Mouse (Mus musculus) bone marrow macrophage, adult 2 months (primary cell): ENCODE results near the gene Pzp.

Experiments used
- CTCF ChIP-seq: IDR thresholded peaks from 2 replicates; pipeline ENCODE4 v1.5.1; 2012; ENCODE audit warnings: low read depth, mild to moderate bottlenecking, low read length, moderate library complexity
- POLR2A ChIP-seq: IDR thresholded peaks from 2 replicates; pipeline ENCODE4 v1.6.1; 2012; ENCODE audit warnings: mild to moderate bottlenecking, low read depth, low read length, borderline replicate concordance

GRCm38 (mm10) chr6:128479463-128480454 lies 46.8 kb downstream of the Pzp start:
- TF ChIP-seq CTCF (peak; percentile 99), POLR2A (no peak)
